Comparison of ENCODE assay signal across 14 mouse cellular contexts in genomic region chr15:27089155-27089554, GRCm38 (mm10).
"Had no signal": no experiment of that assay in that cellular context is flagged by ENCODE, and none has a peak within 500 bp of the region (broad histone marks: within the 10 kb centered on the region; RNA-seq: fewer than 3 reads in every experiment).

No protein-coding gene starts in this region.

- H3K9me3 ChIP-seq: kidney, embryonic 15.5 days; limb, embryonic 12.5 days; liver, embryonic 12.5 days; lung, embryonic 15.5 days; midbrain, embryonic 15.5 days had no signal

- H3K4me2 ChIP-seq: kidney, embryonic 15.5 days; limb, embryonic 12.5 days; liver, embryonic 12.5 days; lung, embryonic 15.5 days; midbrain, embryonic 11.5 days; midbrain, embryonic 15.5 days had no signal

- H3K36me3 ChIP-seq: kidney, embryonic 15.5 days; limb, embryonic 12.5 days; liver, embryonic 12.5 days; lung, embryonic 15.5 days; midbrain, embryonic 15.5 days had no signal

- H3K4me3 ChIP-seq: kidney, embryonic 15.5 days; left cerebral cortex, adult 2 months; limb, embryonic 12.5 days; liver, embryonic 12.5 days; lung, embryonic 15.5 days; megakaryocyte, embryonic 14.5 days; midbrain, embryonic 15.5 days had no signal

- H3K27ac ChIP-seq: kidney, embryonic 15.5 days; left cerebral cortex, adult 2 months; limb, embryonic 12.5 days; liver, embryonic 12.5 days; lung, embryonic 15.5 days; macrophage; midbrain, embryonic 15.5 days had no signal

- ATAC-seq: liver, embryonic 12.5 days; midbrain, embryonic 15.5 days had no signal

- H3K27me3 ChIP-seq: kidney, embryonic 15.5 days; limb, embryonic 12.5 days; liver, embryonic 12.5 days; lung, embryonic 15.5 days; megakaryocyte, embryonic 14.5 days; midbrain, embryonic 15.5 days had no signal

- H3K9ac ChIP-seq: kidney, embryonic 15.5 days; limb, embryonic 12.5 days; liver, embryonic 12.5 days; lung, embryonic 15.5 days; midbrain, embryonic 15.5 days had no signal

- H3K4me1 ChIP-seq: kidney, embryonic 15.5 days; liver, embryonic 12.5 days; lung, embryonic 15.5 days; megakaryocyte, embryonic 14.5 days; midbrain, embryonic 15.5 days had no signal

- DNase-seq: kidney, adult 2 months; kidney, postnatal 14 days; lung, postnatal 14 days; right cerebral cortex, postnatal 25 days; thymus, postnatal 4 days had no signal
